Comparison of ENCODE assay signal across 24 mouse cellular contexts in genomic region chr17:50104131-50104530, GRCm38 (mm10).
A peak's percentile ranks its signal among the peaks of the same experiment; 100 is the strongest.
DNase-seq lines count a peak whose midpoint lies in the region; ATAC-seq and TF ChIP-seq lines count a peak whose summit lies in the region.
"Had no signal": no experiment of that assay in that cellular context is flagged by ENCODE, and none has a peak within 500 bp of the region (broad histone marks: within the 10 kb centered on the region; RNA-seq: fewer than 3 reads in every experiment).

No protein-coding gene starts in this region.

- no peaks in the 10 kb centered on the region for H3K36me3 ChIP-seq in midbrain, embryonic 11.5 days (ENCODE audit: control insufficient read depth, insufficient read depth, low read length)
- H3K36me3 ChIP-seq in midbrain, embryonic 13.5 days: no peaks in the 10 kb centered on the region
- H3K36me3 ChIP-seq in thymus, adult 2 months (ENCODE audit: control insufficient read depth, insufficient read depth, low read length): peaks cover 13% of the 10 kb centered on the region; the same call in 1 of the 2 replicates
- H3K36me3 ChIP-seq: embryonic facial prominence, embryonic 10.5 days; embryonic facial prominence, embryonic 12.5 days; G1E had no signal

- H3K9me3 ChIP-seq in midbrain, embryonic 11.5 days (ENCODE audit: control insufficient read depth, low read length): no peaks in the 10 kb centered on the region
- H3K9me3 ChIP-seq in midbrain, embryonic 13.5 days: peaks cover 7% of the 10 kb centered on the region; the same call in 1 of the 2 replicates
- H3K9me3 ChIP-seq: embryonic facial prominence, embryonic 10.5 days; embryonic facial prominence, embryonic 12.5 days had no signal

- no peaks in the 10 kb centered on the region for H3K27me3 ChIP-seq in midbrain, embryonic 11.5 days (ENCODE audit: control insufficient read depth, insufficient read depth, low read length)
- H3K27me3 ChIP-seq in midbrain, embryonic 13.5 days: no peaks in the 10 kb centered on the region
- no peaks in the 10 kb centered on the region for H3K27me3 ChIP-seq in thymus, adult 2 months (ENCODE audit: control insufficient read depth, insufficient read depth, low read length)
- H3K27me3 ChIP-seq: CH12.LX; embryonic facial prominence, embryonic 12.5 days; forebrain, embryonic 13.5 days had no signal

- TF ChIP-seq POLR2A in thymus, adult 2 months (IDR thresholded peaks at IDR 0.05; ENCODE audit: control insufficient read depth, extremely low read depth, insufficient read depth, low read length, poor library complexity): no peak

- 80% methylated on average over 3 of the region's 3 CpGs for WGBS in midbrain, embryonic 11.5 days
- 84% methylated on average over 3 of the region's 3 CpGs for WGBS in midbrain, embryonic 13.5 days
- WGBS in thymus, adult 2 months: 93% methylated on average over 3 of the region's 3 CpGs

- intact Hi-C loops in gastrocnemius, postnatal 14 days (cut with DNase I; ENCODE audit: low total_unique reads): no loop called here

- no peak overlapping the region for H3K27ac ChIP-seq in midbrain, embryonic 11.5 days (ENCODE audit: low read depth, low read length)
- H3K27ac ChIP-seq in midbrain, embryonic 13.5 days: no peak overlapping the region
- H3K27ac ChIP-seq in thymus, adult 2 months (ENCODE audit: control insufficient read depth, insufficient read depth, low read length): no peak overlapping the region
- H3K27ac ChIP-seq: embryonic facial prominence, embryonic 10.5 days; embryonic facial prominence, embryonic 12.5 days; forebrain, embryonic 13.5 days had no signal

- no peaks in the 10 kb centered on the region for H3K4me1 ChIP-seq in midbrain, embryonic 11.5 days (ENCODE audit: control insufficient read depth, insufficient read depth, low read length)
- H3K4me1 ChIP-seq in midbrain, embryonic 13.5 days (replicated peaks): peaks cover 10% of the 10 kb centered on the region
- peaks cover 11% of the 10 kb centered on the region for H3K4me1 ChIP-seq in thymus, adult 2 months (replicated peaks; ENCODE audit: control insufficient read depth, insufficient read depth, low read length)
- H3K4me1 ChIP-seq: embryonic facial prominence, embryonic 12.5 days had no signal

- no peak overlapping the region for H3K4me3 ChIP-seq in midbrain, embryonic 11.5 days (ENCODE audit: low read depth, low read length)
- no peak overlapping the region for H3K4me3 ChIP-seq in midbrain, embryonic 13.5 days (replicated peaks)
- no peak overlapping the region for H3K4me3 ChIP-seq in thymus, adult 2 months (ENCODE audit: control insufficient read depth, insufficient read depth, low read length)
- H3K4me3 ChIP-seq: embryonic facial prominence, embryonic 10.5 days; embryonic facial prominence, embryonic 12.5 days; forebrain, embryonic 13.5 days had no signal

- TF ChIP-seq CTCF in thymus, adult 2 months (IDR thresholded peaks at IDR 0.05; ENCODE audit: borderline replicate concordance, control insufficient read depth, extremely low read depth, insufficient read depth, low read length, poor library complexity): no peak

- no peak overlapping the region for H3K9ac ChIP-seq in midbrain, embryonic 11.5 days (ENCODE audit: low read length)
- H3K9ac ChIP-seq in midbrain, embryonic 13.5 days (replicated peaks): no peak overlapping the region
- H3K9ac ChIP-seq: embryonic facial prominence, embryonic 12.5 days; forebrain, embryonic 13.5 days had no signal

- no peak overlapping the region for H3K4me2 ChIP-seq in midbrain, embryonic 11.5 days
- no peak overlapping the region for H3K4me2 ChIP-seq in midbrain, embryonic 13.5 days (replicated peaks)
- H3K4me2 ChIP-seq: embryonic facial prominence, embryonic 12.5 days; forebrain, embryonic 13.5 days had no signal

- DNase-seq in gastrocnemius, adult 18-20 months (ENCODE audit: low spot score): peak; percentile 50
- no peak for DNase-seq in gastrocnemius, adult 8-10 months (ENCODE audit: low spot score in 2 of 2)
- peak; percentile 47 for DNase-seq in gastrocnemius, postnatal 14 days
- no peak for DNase-seq in gastrocnemius, postnatal 10 days
- peak; percentile 17 for DNase-seq in midbrain, embryonic 11.5 days (ENCODE audit: low spot score, missing footprints)
- DNase-seq in thymus, adult 2 months: no peak
- DNase-seq: adrenal gland, adult 8-10 months; adrenal gland, postnatal 14 days; adrenal gland, postnatal 36 days; B cell, adult 2 months; cerebellum, adult 11-12 months; cerebellum, adult 2 months; cerebellum, adult 9-10 months; cerebellum, postnatal 10 days; cerebellum, postnatal 25 days had no signal

- ATAC-seq in midbrain, embryonic 11.5 days (ENCODE audit: low FRiP score): no peak
- ATAC-seq in midbrain, embryonic 13.5 days: no peak
- ATAC-seq: activated CD4-positive, CD25-positive, alpha-beta regulatory T cell, adult 4 months; CD4-positive, CD25-positive, alpha-beta regulatory T cell, adult 4 months; forebrain, embryonic 13.5 days; Patski had no signal

Comparison
In these comparisons a context has a peak if more than half of its experiments do, and no peak if none do; other contexts are left out.
1. DNase-seq: peak in gastrocnemius, adult 18-20 months (single experiment), gastrocnemius, postnatal 14 days (single experiment) and midbrain, embryonic 11.5 days (single experiment); none in gastrocnemius, adult 8-10 months (0 of 2), gastrocnemius, postnatal 10 days (single experiment) and thymus, adult 2 months (single experiment).